Mouse (Mus musculus) heart, adult 2 months (tissue): ENCODE measurements around the gene Caml. TPM values are rescaled to one million over a fixed set of nuclear protein-coding genes. Genes with fewer than 3 reads are reported as not detected.
A peak's percentile ranks its signal among the peaks of the same experiment; 100 is the strongest.

ENCODE experiments used
- DNase-seq, 2 experiments: peaks; one replicate each; pipeline ENCODE4 v3.0.0; 2021
- H3K27ac ChIP-seq: fragments of 200-600 bp; 2 replicates; pipeline ENCODE4 v1.8.1; 2022
- H3K27me3 ChIP-seq: fragments of 200-500 bp; 2 replicates; pipeline ENCODE4 v1.6.1; 2012; ENCODE audit warnings: mild to moderate bottlenecking, low read length, inconsistent platforms, mixed read lengths; ENCODE audit not compliant: control insufficient read depth, insufficient read depth
- H3K36me3 ChIP-seq: fragments of 200-500 bp; 2 replicates; pipeline ENCODE4 v1.6.1; 2012; ENCODE audit warnings: low read length, inconsistent platforms; ENCODE audit not compliant: control insufficient read depth, insufficient read depth
- H3K4me1 ChIP-seq: fragments of 200-500 bp; 2 replicates; pipeline ENCODE4 v1.6.1; 2011; ENCODE audit warnings: low read length; ENCODE audit not compliant: control insufficient read depth, insufficient read depth
- H3K4me3 ChIP-seq: fragments of 200-600 bp; 2 replicates; pipeline ENCODE4 v1.8.1; 2022
- H3K79me2 ChIP-seq: fragments of 200-500 bp; replicated peaks from 2 replicates; pipeline ENCODE4 v1.6.1; 2012; ENCODE audit warnings: mild to moderate bottlenecking, inconsistent platforms, low read length, moderate library complexity, mixed read lengths; ENCODE audit not compliant: control insufficient read depth, insufficient read depth
- H3K9ac ChIP-seq: fragments of 200-500 bp; 2 replicates; pipeline ENCODE4 v1.6.1; 2012; ENCODE audit warnings: low read depth, mild to moderate bottlenecking, control low read depth, inconsistent platforms, low read length, mixed read lengths
- CTCF ChIP-seq: fragments of 200-600 bp; IDR thresholded peaks from 2 replicates; pipeline ENCODE4 v1.8.1; 2022; ENCODE audit warnings: antibody characterized with exemption, mild to moderate bottlenecking, moderate library complexity
- EP300 ChIP-seq: fragments of 200-500 bp; IDR thresholded peaks from 2 replicates; pipeline ENCODE4 v1.6.1; 2011; ENCODE audit warnings: low read depth, low read length, control low read depth; ENCODE audit not compliant: insufficient read depth
- POLR2A ChIP-seq: fragments of 200-500 bp; IDR thresholded peaks from 2 replicates; pipeline ENCODE4 v1.6.1; 2011; ENCODE audit warnings: mild to moderate bottlenecking, low read depth, low read length, control low read depth; ENCODE audit not compliant: insufficient read depth
- WGBS: fragments of 180-500 bp; shearing (Covaris S2); methylation state at CpG from one replicate; pipeline ENCODE4 v1.1.7; 2018; 5-methylcytosine and 5-hydroxymethylcytosine counted together
- intact Hi-C: fragments of 180-260 bp; cut with DNase I; formaldehyde crosslinking; loops from one replicate; pipeline ENCODE4 v1.15.1; 2025
- polyA plus RNA-seq: library from polyadenylated mRNA; depleted of rRNA; stranded (reverse); fragments of >200 nt; gene quantifications from 2 replicates; pipeline ENCODE4 v1.2.3, GENCODE M21; 2012
- total RNA-seq, 2 experiments: library from RNA; stranded (reverse); gene quantifications; 2 replicates each; pipeline ENCODE4 v1.2.3; 2021

The Caml gene
- total and polyA plus RNA-seq, 3 experiments, result 10.4 to 11.7 (median 10.9) TPM

GRCm38 (mm10) chr13:55591961-55592490 is 30.8 kb upstream of the Caml start:
- no peak overlapping the region for H3K4me3 ChIP-seq
- no peaks in the 10 kb centered on the region for H3K27me3 ChIP-seq
- intact Hi-C loops, result loop anchor here (1.0 to 2.0 kb wide), 2 partner anchors 21 to 229 kb away; partner anchors contain the start of genes Fam193b and Lman2

GRCm38 (mm10) chr13:55592512-55593253 is 30.1 kb upstream of the Caml start:
- TF ChIP-seq POLR2A, result peak; percentile 96
- TF ChIP-seq EP300, result peak; percentile 56; the same call in 1 of the 2 replicates
- TF ChIP-seq CTCF, result peak; percentile 29
- intact Hi-C loops, result loop anchor here (1.0 to 2.0 kb wide), 2 partner anchors 21 to 230 kb away; partner anchors contain the start of genes Fam193b and Lman2
- Histone ChIP-seq H3K9ac (peak overlapping the region; percentile 74), H3K36me3 (peaks cover 2% of the 10 kb centered on the region), H3K79me2 (no peaks in the 10 kb centered on the region), H3K27ac (peak overlapping the region; percentile 81), H3K4me1 (peaks cover 2% of the 10 kb centered on the region; the same call in 1 of the 2 replicates), H3K4me3 (peak overlapping the region; percentile 77), H3K27me3 (no peaks in the 10 kb centered on the region)
- WGBS, result 4% methylated on average over 29 of the region's 29 CpGs
- DNase-seq, result peak; percentile 96 to 97

More at GRCm38 (mm10) chr13:55591961-55592490, 30.8 kb upstream of the Caml start:
- TF ChIP-seq CTCF, result no peak
- no peak for TF ChIP-seq EP300
- no peak for TF ChIP-seq POLR2A
- Histone ChIP-seq H3K9ac (no peak overlapping the region), H3K27ac (no peak overlapping the region), H3K4me1 (peaks cover 2% of the 10 kb centered on the region; the same call in 1 of the 2 replicates), H3K79me2 (no peaks in the 10 kb centered on the region), H3K36me3 (peaks cover 2% of the 10 kb centered on the region)
- 73% methylated on average over 4 of the region's 4 CpGs for WGBS
- DNase-seq, result no peak

- Histone ChIP-seq H3K9ac (peak overlapping the region; percentile 74), H3K27ac (peak overlapping the region; percentile 81), H3K4me3 (peak overlapping the region; percentile 77), H3K79me2 (no peaks in the 10 kb centered on the region), H3K36me3 (peaks cover 2% of the 10 kb centered on the region), H3K4me1 (peaks cover 2% of the 10 kb centered on the region; the same call in 1 of the 2 replicates), H3K27me3 (no peaks in the 10 kb centered on the region)
- intact Hi-C loops, result loop anchor here (2.0 kb wide), 1 partner anchor 230 kb away; the partner anchor contains the start of gene Lman2
- under 1% methylated on average over 31 of the region's 31 CpGs for WGBS
- DNase-seq, result no peak
- no peak for TF ChIP-seq CTCF
- no peak for TF ChIP-seq EP300
- no peak for TF ChIP-seq POLR2A
Observed at GRCm38 (mm10) chr13:55593254-55593747, 29.5 kb upstream of the Caml start.

- intact Hi-C loops, result no loop called here
- Histone ChIP-seq H3K79me2 (no peaks in the 10 kb centered on the region), H3K9ac (no peak overlapping the region), H3K27ac (no peak overlapping the region), H3K4me1 (peaks cover 4% of the 10 kb centered on the region), H3K4me3 (no peak overlapping the region), H3K36me3 (peaks cover 2% of the 10 kb centered on the region), H3K27me3 (no peaks in the 10 kb centered on the region)
- DNase-seq, result peak in 1 of 2 experiments; percentile 18
- no peak for TF ChIP-seq POLR2A
- TF ChIP-seq CTCF, result no peak
- TF ChIP-seq EP300, result no peak
- WGBS, result 68% methylated on average over 12 of the region's 12 CpGs
Observed at GRCm38 (mm10) chr13:55595375-55595774, 27.4 kb upstream of the Caml start.

GRCm38 (mm10) chr13:55596802-55597201 is 26.0 kb upstream of the Caml start:
- no peak overlapping the region for H3K9ac ChIP-seq
- no peak overlapping the region for H3K27ac ChIP-seq
- no peak for DNase-seq
- intact Hi-C loops, result no loop called here
- peaks cover 4% of the 10 kb centered on the region for H3K4me1 ChIP-seq
- no peaks in the 10 kb centered on the region for H3K79me2 ChIP-seq
- TF ChIP-seq POLR2A, result no peak
- no peak for TF ChIP-seq EP300
- TF ChIP-seq CTCF, result no peak
- H3K27me3 ChIP-seq, result no peaks in the 10 kb centered on the region
- no peak overlapping the region for H3K4me3 ChIP-seq
- WGBS, result 95% methylated on average over 12 of the region's 12 CpGs
- peaks cover 2% of the 10 kb centered on the region for H3K36me3 ChIP-seq
